Mouse (Mus musculus) stomach, embryonic 16.5 days (tissue): ENCODE measurements around the gene Gemin8. TPM values are rescaled to one million over a fixed set of nuclear protein-coding genes. Genes with fewer than 3 reads are reported as not detected.

Source experiments
- ATAC-seq: fragments of 200-750 bp; cut with Nextera tagmentation; 2 replicates; pipeline ENCODE4 v1.8.0; 2017; ENCODE audit warnings: moderate number of reproducible peaks, moderate TSS enrichment; ENCODE audit not compliant: insufficient read depth, low FRiP score
- H3K27ac ChIP-seq: fragments of 300-500 bp; sonication (generic); 2 replicates; pipeline ENCODE4 v1.5.1; 2014; ENCODE audit warnings: low read length
- H3K27me3 ChIP-seq: fragments of 300-500 bp; sonication (generic); 2 replicates; pipeline ENCODE4 v1.6.1; 2014; ENCODE audit warnings: low read length, control low read depth, mixed read lengths; ENCODE audit not compliant: control insufficient read depth, insufficient read depth
- H3K36me3 ChIP-seq: fragments of 300-500 bp; sonication (generic); 2 replicates; pipeline ENCODE4 v1.6.1; 2014; ENCODE audit warnings: low read length; ENCODE audit not compliant: control insufficient read depth, insufficient read depth
- H3K4me1 ChIP-seq: fragments of 300-500 bp; sonication (generic); 2 replicates; pipeline ENCODE4 v1.6.1; 2014; ENCODE audit warnings: low read length, control low read depth, mixed read lengths; ENCODE audit not compliant: control insufficient read depth, insufficient read depth
- H3K4me2 ChIP-seq: fragments of 300-500 bp; sonication (generic); 2 replicates; pipeline ENCODE4 v1.6.1; 2014; ENCODE audit warnings: low read depth, low read length, mixed read lengths
- H3K4me3 ChIP-seq: fragments of 300-500 bp; sonication (generic); replicated peaks from 2 replicates; pipeline ENCODE4 v1.5.1; 2014; ENCODE audit warnings: mild to moderate bottlenecking, low read length
- H3K9ac ChIP-seq: fragments of 300-500 bp; sonication (generic); 2 replicates; pipeline ENCODE4 v1.6.1; 2014; ENCODE audit warnings: low read length
- H3K9me3 ChIP-seq: fragments of 300-500 bp; sonication (generic); replicated peaks from 2 replicates; pipeline ENCODE4 v1.6.1; 2016; ENCODE audit warnings: low read length, control low read depth; ENCODE audit not compliant: control insufficient read depth
- WGBS: fragments of 180-500 bp; shearing (Covaris S2); extraction: QIAGEN DNeasy Blood & Tissue Kit; methylation state at CpG from one replicate; pipeline ENCODE4 v1.1.7; 2014; 5-methylcytosine and 5-hydroxymethylcytosine counted together
- polyA plus RNA-seq: library from polyadenylated mRNA; unstranded; fragments of >200 nt; fragmentation: Nextera tagmentation; extraction: Ambion mirVana; gene quantifications from 2 replicates; pipeline ENCODE4 v1.2.1, GENCODE M21; 2015

Gemin8 gene
- polyA plus RNA-seq = 9.2 and 10.2 TPM in 2 replicates

GRCm38 (mm10) chrX:166169892-166170799, at the start of gene Gemin8:
TSS of gene Gemin8 (plus strand) at chrX:166170454.
- WGBS = 16% methylated on average over 31 of the region's 31 CpGs
- peak; percentile 97 for ATAC-seq

GRCm38 (mm10) chrX:166147158-166147846, 23.0 kb upstream of the Gemin8 start:
- H3K4me1 ChIP-seq = no peaks in the 10 kb centered on the region
- H3K4me3 ChIP-seq = no peak overlapping the region
- no peaks in the 10 kb centered on the region for H3K36me3 ChIP-seq
- ATAC-seq = no peak
- H3K27me3 ChIP-seq = no peaks in the 10 kb centered on the region; the same call in 1 of the 2 replicates
- no peak overlapping the region for H3K27ac ChIP-seq
- no peaks in the 10 kb centered on the region for H3K9me3 ChIP-seq
- WGBS = 78% methylated on average over 15 of the region's 15 CpGs
- no peak overlapping the region for H3K4me2 ChIP-seq
- no peak overlapping the region for H3K9ac ChIP-seq

More at GRCm38 (mm10) chrX:166169892-166170799, at the start of gene Gemin8:
- Histone ChIP-seq H3K27me3 (no peaks in the 10 kb centered on the region), H3K4me1 (peaks cover 6% of the 10 kb centered on the region), H3K9ac (peak within 1 kb of the TSS; percentile 61), H3K27ac (peak within 1 kb of the TSS; percentile 66; the same call in 1 of the 2 replicates), H3K36me3 (no peaks in the 10 kb centered on the region), H3K4me3 (peak within 1 kb of the TSS; percentile 53), H3K4me2 (peak within 1 kb of the TSS; percentile 48), H3K9me3 (no peaks in the 10 kb centered on the region)

DNA sequence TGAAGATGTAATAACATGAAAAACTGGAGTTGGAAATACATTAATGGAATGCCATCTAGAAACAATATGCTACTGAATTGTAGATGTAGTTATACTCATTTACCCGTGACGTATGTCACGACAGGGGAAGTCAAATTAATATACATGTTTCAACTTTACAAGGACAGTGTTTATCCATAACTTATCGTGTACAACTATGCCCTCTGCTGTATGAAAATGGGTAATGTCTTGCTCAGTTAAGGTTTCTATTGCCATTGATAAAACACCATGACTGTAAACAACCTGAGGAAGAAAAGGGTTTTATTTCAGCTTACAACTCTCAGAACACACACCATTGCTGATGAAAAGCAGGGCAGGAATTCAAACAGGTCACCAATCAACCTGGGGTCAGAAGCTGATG, 7.5 kb upstream of the Gemin8 start:
- no peaks in the 10 kb centered on the region for H3K36me3 ChIP-seq
- H3K27me3 ChIP-seq = no peaks in the 10 kb centered on the region
- no peak overlapping the region for H3K9ac ChIP-seq
- H3K9me3 ChIP-seq = no peaks in the 10 kb centered on the region
- ATAC-seq = no peak
- H3K27ac ChIP-seq = no peak overlapping the region
- WGBS = 51% methylated on average over 4 of the region's 4 CpGs
- H3K4me2 ChIP-seq = no peak overlapping the region
- no peaks in the 10 kb centered on the region for H3K4me1 ChIP-seq
- H3K4me3 ChIP-seq = no peak overlapping the region

- Histone ChIP-seq H3K36me3 (no peaks in the 10 kb centered on the region), H3K9ac (no peak overlapping the region), H3K27ac (no peak overlapping the region), H3K9me3 (no peaks in the 10 kb centered on the region), H3K4me1 (no peaks in the 10 kb centered on the region), H3K4me2 (no peak overlapping the region), H3K27me3 (no peaks in the 10 kb centered on the region), H3K4me3 (no peak overlapping the region)
- ATAC-seq = no peak
- 4% methylated on average over 4 of the region's 4 CpGs for WGBS
Measured at GRCm38 (mm10) chrX:166167307-166167706, 2.9 kb upstream of the Gemin8 start.

DNA sequence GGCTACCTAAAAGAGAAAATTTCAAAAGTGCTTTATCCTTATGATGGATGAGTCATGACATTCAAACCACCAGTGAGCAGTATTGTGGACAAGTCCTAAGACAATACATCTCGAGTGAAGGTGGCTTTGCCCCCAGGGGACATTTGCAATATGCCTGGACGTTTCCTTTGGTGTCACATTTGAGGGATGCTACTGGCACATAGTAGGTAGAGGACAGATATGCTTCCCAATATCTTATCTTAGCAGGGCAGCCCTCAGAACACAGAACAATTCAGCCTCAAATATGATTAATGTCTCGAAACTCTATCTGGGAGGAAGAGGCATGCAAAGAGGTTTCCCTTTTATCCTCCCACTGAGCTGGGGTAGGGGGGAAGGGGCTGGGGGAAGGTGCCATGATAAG, 2.3 kb upstream of the Gemin8 start:
- Histone ChIP-seq H3K27me3 (no peaks in the 10 kb centered on the region), H3K9ac (no peak overlapping the region), H3K4me2 (no peak overlapping the region), H3K4me3 (no peak overlapping the region), H3K4me1 (peaks cover 5% of the 10 kb centered on the region), H3K36me3 (no peaks in the 10 kb centered on the region), H3K27ac (no peak overlapping the region), H3K9me3 (no peaks in the 10 kb centered on the region)
- ATAC-seq = no peak
- WGBS = 48% methylated on average over 3 of the region's 3 CpGs

DNA sequence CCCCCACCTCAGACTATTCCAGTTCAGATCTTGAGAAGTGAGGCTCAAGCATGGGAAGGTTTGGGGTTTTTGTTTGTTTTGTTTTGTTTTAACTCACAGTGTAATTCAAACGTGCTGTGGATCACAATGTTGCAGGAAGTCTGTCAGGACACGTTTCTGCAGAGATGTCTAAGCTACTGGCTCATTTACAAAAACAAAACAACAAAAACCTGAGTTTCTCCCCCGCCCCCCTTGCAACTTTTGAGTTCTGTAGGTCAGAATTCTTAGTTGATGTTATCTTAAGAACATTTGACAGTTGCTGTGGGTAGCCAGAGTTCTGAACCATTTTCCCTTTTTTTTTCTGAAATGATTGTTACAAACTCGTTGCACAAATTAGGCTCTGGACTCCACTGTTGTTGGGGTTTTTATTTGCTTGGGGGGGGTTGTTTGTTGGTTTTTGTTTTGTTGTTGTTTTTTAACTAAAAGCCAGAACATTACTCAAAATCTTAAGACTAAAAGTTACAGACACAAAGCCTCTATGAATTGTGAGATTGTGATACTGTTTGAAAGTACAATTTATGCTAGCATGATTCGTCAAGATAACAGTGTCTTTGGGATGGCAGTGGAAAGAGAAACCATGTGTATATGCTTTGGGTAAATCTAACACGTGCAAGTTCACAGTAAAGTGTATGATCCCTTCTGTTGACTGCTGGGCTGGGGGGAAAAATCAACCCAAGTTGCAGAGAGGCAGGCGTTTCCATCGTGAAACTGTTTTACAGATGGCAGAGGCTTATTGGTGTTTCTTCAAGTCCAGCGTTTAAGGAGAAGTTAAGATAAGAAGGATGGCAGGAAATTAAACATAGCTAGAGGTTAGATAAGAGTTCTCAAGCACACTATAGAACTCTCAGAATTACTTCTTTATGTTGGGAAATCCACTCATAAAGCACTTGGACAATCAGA, 815 bp downstream of the Gemin8 start:
- H3K36me3 ChIP-seq = no peaks in the 10 kb centered on the region
- peak overlapping the region; percentile 53 for H3K4me3 ChIP-seq
- H3K27ac ChIP-seq = peak overlapping the region; percentile 66; the same call in 1 of the 2 replicates
- 17% methylated on average over 9 of the region's 9 CpGs for WGBS
- H3K27me3 ChIP-seq = no peaks in the 10 kb centered on the region
- H3K4me2 ChIP-seq = peak overlapping the region; percentile 43
- no peak for ATAC-seq
- H3K9ac ChIP-seq = peak overlapping the region; percentile 61
- no peaks in the 10 kb centered on the region for H3K9me3 ChIP-seq
- H3K4me1 ChIP-seq = peaks cover 6% of the 10 kb centered on the region

GRCm38 (mm10) chrX:166172041-166172440, 1.8 kb downstream of the Gemin8 start:
- H3K36me3 ChIP-seq = no peaks in the 10 kb centered on the region

GRCm38 (mm10) chrX:166172661-166173060, 2.4 kb downstream of the Gemin8 start:
- Histone ChIP-seq H3K27ac (no peak overlapping the region), H3K4me2 (no peak overlapping the region), H3K4me1 (peaks cover 6% of the 10 kb centered on the region), H3K27me3 (no peaks in the 10 kb centered on the region), H3K36me3 (no peaks in the 10 kb centered on the region), H3K9me3 (no peaks in the 10 kb centered on the region), H3K4me3 (no peak overlapping the region), H3K9ac (no peak overlapping the region)
- no peak for ATAC-seq
- 48% methylated on average over 3 of the region's 3 CpGs for WGBS

More at GRCm38 (mm10) chrX:166172041-166172440, 1.8 kb downstream of the Gemin8 start:
- peaks cover 6% of the 10 kb centered on the region for H3K4me1 ChIP-seq
- ATAC-seq = no peak
- 30% methylated on average over 4 of the region's 4 CpGs for WGBS
- H3K4me2 ChIP-seq = no peak overlapping the region
- no peaks in the 10 kb centered on the region for H3K27me3 ChIP-seq
- no peak overlapping the region for H3K4me3 ChIP-seq
- no peak overlapping the region for H3K27ac ChIP-seq
- no peaks in the 10 kb centered on the region for H3K9me3 ChIP-seq
- H3K9ac ChIP-seq = no peak overlapping the region
